Comparison of ENCODE assay signal across 15 mouse cellular contexts in genomic region chr7:63921909-63922562, GRCm38 (mm10). TPM values are rescaled to one million over a fixed set of nuclear protein-coding genes. Genes with fewer than 3 reads are reported as not detected.
DNase-seq lines count a peak whose midpoint lies in the region; ATAC-seq and TF ChIP-seq lines count a peak whose summit lies in the region.
"Had no signal": no experiment of that assay in that cellular context is flagged by ENCODE, and none has a peak within 500 bp of the region (broad histone marks: within the 10 kb centered on the region; RNA-seq: fewer than 3 reads in every experiment).

No protein-coding gene starts in this region.

- no peaks in the 10 kb centered on the region for H3K9me3 ChIP-seq in heart, postnatal 0 days (replicated peaks; ENCODE audit: control insufficient read depth, low read length)
- H3K9me3 ChIP-seq in heart, embryonic 11.5 days (replicated peaks; ENCODE audit: control insufficient read depth, low read length): no peaks in the 10 kb centered on the region
- H3K9me3 ChIP-seq in megakaryocyte, embryonic 14.5 days: no peaks in the 10 kb centered on the region
- H3K9me3 ChIP-seq in G1E (replicated peaks): 0 out of 2 replicates have a peak, but pooled peaks cover 3% of the 10 kb centered on the region
- H3K9me3 ChIP-seq: embryonic facial prominence, embryonic 12.5 days; limb, embryonic 12.5 days had no signal

- TF ChIP-seq CTCF in heart, postnatal 0 days (IDR thresholded peaks at IDR 0.05; ENCODE audit: low read depth): no peak
- TF ChIP-seq CTCF in G1E (IDR thresholded peaks at IDR 0.05; ENCODE audit: low read depth, low read length): no peak

- TF ChIP-seq EP300 in heart, postnatal 0 days (IDR thresholded peaks at IDR 0.05; ENCODE audit: low read depth): no peak

- no peak overlapping the region for H3K4me2 ChIP-seq in heart, postnatal 0 days (ENCODE audit: low read depth, low read length)
- no peak overlapping the region for H3K4me2 ChIP-seq in heart, embryonic 11.5 days
- H3K4me2 ChIP-seq: embryonic facial prominence, embryonic 12.5 days; limb, embryonic 12.5 days had no signal

- 62% methylated on average over 8 of the region's 8 CpGs for WGBS in heart, postnatal 0 days
- WGBS in heart, embryonic 11.5 days (ENCODE audit: insufficient replicate concordance): 75% methylated on average over 8 of the region's 8 CpGs

- H3K4me1 ChIP-seq in heart, postnatal 0 days (ENCODE audit: control insufficient read depth, insufficient read depth): peaks cover 81% of the 10 kb centered on the region
- H3K4me1 ChIP-seq in heart, embryonic 11.5 days (ENCODE audit: control insufficient read depth, insufficient read depth, low read length): peaks cover 35% of the 10 kb centered on the region
- H3K4me1 ChIP-seq in megakaryocyte, embryonic 14.5 days: peaks cover 100% of the 10 kb centered on the region
- H3K4me1 ChIP-seq in G1E (ENCODE audit: insufficient read depth, low read depth, low read length): peaks cover 95% of the 10 kb centered on the region

- H3K4me3 ChIP-seq in heart, postnatal 0 days (ENCODE audit: low read depth, low read length): no peak overlapping the region
- no peak overlapping the region for H3K4me3 ChIP-seq in heart, embryonic 11.5 days (ENCODE audit: low read depth, low read length)
- H3K4me3 ChIP-seq in megakaryocyte, embryonic 14.5 days (replicated peaks): peak overlapping the region; percentile 21
- H3K4me3 ChIP-seq in G1E (ENCODE audit: low read depth, low read length): peak overlapping the region; percentile 34; the same call in 1 of the 2 replicates
- H3K4me3 ChIP-seq: embryonic facial prominence, embryonic 12.5 days; limb, embryonic 12.5 days had no signal

- no peak for ATAC-seq in heart, postnatal 0 days (ENCODE audit: insufficient read depth, low read depth)
- no peak for ATAC-seq in heart, embryonic 11.5 days (replicated peaks; ENCODE audit: insufficient number of reproducible peaks, low FRiP score, low TSS enrichment)
- no peak for ATAC-seq in megakaryocyte, adult 5-6 weeks (ENCODE audit: poor library complexity, severe bottlenecking)
- ATAC-seq in G1E (ENCODE audit: extremely low read depth, insufficient number of reproducible peaks, low FRiP score, poor library complexity, severe bottlenecking): 0 out of 2 replicates have a peak, but pooled peaks have one; percentile 2
- ATAC-seq in inflammation-experienced regulatory T-cells, adult 6 months: peak; percentile 57
- ATAC-seq: forebrain, embryonic 14.5 days had no signal

- peak overlapping the region; percentile 12; the same call in 1 of the 2 replicates for H3K27ac ChIP-seq in heart, postnatal 0 days (ENCODE audit: low read depth)
- H3K27ac ChIP-seq in heart, embryonic 11.5 days (ENCODE audit: low read depth, low read length): no peak overlapping the region
- H3K27ac ChIP-seq: embryonic facial prominence, embryonic 12.5 days; limb, embryonic 12.5 days had no signal

- H3K27me3 ChIP-seq in heart, postnatal 0 days (ENCODE audit: control insufficient read depth, insufficient read depth, low read length): no peaks in the 10 kb centered on the region
- no peaks in the 10 kb centered on the region for H3K27me3 ChIP-seq in heart, embryonic 11.5 days (ENCODE audit: control insufficient read depth, insufficient read depth, low read length)
- no peaks in the 10 kb centered on the region for H3K27me3 ChIP-seq in megakaryocyte, embryonic 14.5 days (replicated peaks)
- no peaks in the 10 kb centered on the region for H3K27me3 ChIP-seq in G1E (ENCODE audit: insufficient read depth, low read length)
- H3K27me3 ChIP-seq: embryonic facial prominence, embryonic 12.5 days; limb, embryonic 12.5 days had no signal

- no peak for DNase-seq in heart, postnatal 0 days (ENCODE audit: low spot score)
- no peak for DNase-seq in G1E (ENCODE audit: low spot score)
- no peak for DNase-seq in embryo, embryonic 10 days (ENCODE audit: low spot score)
- no peak for DNase-seq in embryo, embryonic 9.5 days (ENCODE audit: extremely low spot score)
- DNase-seq: lung, postnatal 14 days had no signal

- no peak overlapping the region for H3K9ac ChIP-seq in heart, postnatal 0 days (replicated peaks; ENCODE audit: low read depth, low read length)
- no peak overlapping the region for H3K9ac ChIP-seq in heart, embryonic 11.5 days (ENCODE audit: low read depth, low read length)
- H3K9ac ChIP-seq: embryonic facial prominence, embryonic 12.5 days; limb, embryonic 12.5 days had no signal

- no peaks in the 10 kb centered on the region for H3K36me3 ChIP-seq in heart, postnatal 0 days (replicated peaks; ENCODE audit: control insufficient read depth, insufficient read depth, low read length)
- H3K36me3 ChIP-seq in heart, embryonic 11.5 days (ENCODE audit: control insufficient read depth, insufficient read depth, low read length): no peaks in the 10 kb centered on the region
- peaks cover 83% of the 10 kb centered on the region for H3K36me3 ChIP-seq in megakaryocyte, embryonic 14.5 days (replicated peaks; ENCODE audit: low read length)
- peaks cover 83% of the 10 kb centered on the region for H3K36me3 ChIP-seq in G1E (replicated peaks)
- H3K36me3 ChIP-seq: embryonic facial prominence, embryonic 12.5 days; limb, embryonic 12.5 days had no signal

RNA-seq across cellular contexts. Expression of gene E030018B13Rik, which starts 5.4 kb away (rescaled TPM):
- not detected in 2 replicates for total RNA-seq in heart, postnatal 0 days (2014; rRNA removed; ENCODE audit: low replicate concordance)
- polyA plus RNA-seq in heart, postnatal 0 days (2015; fragmentation: Nextera tagmentation; extraction: Ambion mirVana): 0.11 and 0.15 TPM in 2 replicates
- not detected in 2 replicates for polyA plus RNA-seq in heart, embryonic 11.5 days (2014; fragmentation: Nextera tagmentation; extraction: Ambion mirVana)
- not detected in 2 replicates for polyA plus RNA-seq in megakaryocyte, embryonic 14.5 days (2012; ENCODE audit: insufficient read depth, low replicate concordance)
- total RNA-seq in megakaryocyte, adult 5-6 weeks (2015): not detected in 2 replicates
- total RNA-seq in megakaryocyte, adult 5-6 weeks (2017): not detected in 2 replicates
- not detected in 2 replicates for total RNA-seq in G1E (2014; fragmentation: Nextera tagmentation)
- total RNA-seq in G1E (2017): not detected in 2 replicates
- polyA plus RNA-seq in G1E (2012): not detected in 2 replicates
- polyA plus RNA-seq in inflammation-experienced regulatory T-cells, adult 6 months (2017; shearing (Covaris generic)): under 1 TPM in 1 of 3 experiments, not detected in 2; 0.62 TPM
- total RNA-seq: granulocyte monocyte progenitor cell, adult 5-6 weeks; layer of hippocampus, adult 18-20 months had no signal
- polyA plus RNA-seq: embryonic facial prominence, embryonic 12.5 days; forebrain, embryonic 14.5 days; limb, embryonic 12.5 days; urinary bladder, adult 2 months had no signal

RNA-seq across cellular contexts. Expression of gene Klf13, which starts 16.7 kb away (rescaled TPM):
- 40.7 and 47.4 TPM in 2 replicates for total RNA-seq in heart, postnatal 0 days (2014; rRNA removed; ENCODE audit: low replicate concordance)
- 26.0 and 26.5 TPM in 2 replicates for polyA plus RNA-seq in heart, postnatal 0 days (2015; fragmentation: Nextera tagmentation; extraction: Ambion mirVana)
- 16.3 and 18.8 TPM in 2 replicates for polyA plus RNA-seq in heart, embryonic 11.5 days (2014; fragmentation: Nextera tagmentation; extraction: Ambion mirVana)
- 117 and 140 TPM in 2 replicates for polyA plus RNA-seq in megakaryocyte, embryonic 14.5 days (2012; ENCODE audit: insufficient read depth, low replicate concordance)
- total RNA-seq in megakaryocyte, adult 5-6 weeks (2015): 108 and 122 TPM in 2 replicates
- 61.7 and 64.4 TPM in 2 replicates for total RNA-seq in megakaryocyte, adult 5-6 weeks (2017)
- total RNA-seq in G1E (2014; fragmentation: Nextera tagmentation): 86.9 and 89.5 TPM in 2 replicates
- 14.6 and 16.3 TPM in 2 replicates for total RNA-seq in G1E (2017)
- 57.2 and 68.1 TPM in 2 replicates for polyA plus RNA-seq in G1E (2012)
- 100 to 1,000 TPM; 125 to 194 (median 163) TPM for polyA plus RNA-seq in inflammation-experienced regulatory T-cells, adult 6 months (2017; shearing (Covaris generic))

Comparison
In these comparisons a context has a peak if more than half of its experiments do, and no peak if none do; other contexts are left out.
1. ATAC-seq: peak in G1E (single experiment) and inflammation-experienced regulatory T-cells, adult 6 months (single experiment); none in heart, postnatal 0 days (single experiment), heart, embryonic 11.5 days (single experiment) and megakaryocyte, adult 5-6 weeks (single experiment).
2. H3K4me3 ChIP-seq: peak in megakaryocyte, embryonic 14.5 days (single experiment) and G1E (single experiment); none in heart, postnatal 0 days (single experiment) and heart, embryonic 11.5 days (single experiment).